Mouse (Mus musculus) midbrain, embryonic 13.5 days (tissue): ENCODE measurements around the gene Scel. TPM values are rescaled to one million over a fixed set of nuclear protein-coding genes. Genes with fewer than 3 reads are reported as not detected.

Experiments used
- ATAC-seq: fragments of 200-750 bp; cut with Nextera tagmentation; 2 replicates; pipeline ENCODE4 v1.8.0; 2017; ENCODE audit warnings: mild to moderate bottlenecking, moderate TSS enrichment, moderate library complexity
- H3K27ac ChIP-seq: fragments of 300-500 bp; sonication (generic); 2 replicates; pipeline ENCODE4 v1.5.1; 2015; ENCODE audit warnings: inconsistent platforms, mild to moderate bottlenecking, moderate library complexity
- H3K27me3 ChIP-seq: fragments of 300-500 bp; sonication (generic); 2 replicates; pipeline ENCODE4 v1.6.1; 2015; ENCODE audit warnings: mild to moderate bottlenecking, inconsistent platforms
- H3K36me3 ChIP-seq: fragments of 300-500 bp; sonication (generic); 2 replicates; pipeline ENCODE4 v1.6.1; 2015; ENCODE audit warnings: mild to moderate bottlenecking, inconsistent platforms
- H3K4me1 ChIP-seq: fragments of 300-500 bp; sonication (generic); replicated peaks from 2 replicates; pipeline ENCODE4 v1.6.1; 2015; ENCODE audit warnings: inconsistent platforms
- H3K4me2 ChIP-seq: fragments of 300-500 bp; sonication (generic); replicated peaks from 2 replicates; pipeline ENCODE4 v1.6.1; 2015; ENCODE audit warnings: moderate library complexity, mild to moderate bottlenecking, inconsistent platforms
- H3K4me3 ChIP-seq: fragments of 300-500 bp; sonication (generic); replicated peaks from 2 replicates; pipeline ENCODE4 v1.5.1; 2015; ENCODE audit warnings: mild to moderate bottlenecking, inconsistent platforms
- H3K9ac ChIP-seq: fragments of 300-500 bp; sonication (generic); replicated peaks from 2 replicates; pipeline ENCODE4 v1.6.1; 2015; ENCODE audit warnings: mild to moderate bottlenecking, inconsistent platforms
- H3K9me3 ChIP-seq: fragments of 300-500 bp; sonication (generic); 2 replicates; pipeline ENCODE4 v1.6.1; 2016; ENCODE audit warnings: mild to moderate bottlenecking, inconsistent platforms
- WGBS: fragments of 180-500 bp; shearing (Covaris S2); methylation state at CpG from one replicate; pipeline ENCODE4 v1.1.7; 2015; 5-methylcytosine and 5-hydroxymethylcytosine counted together
- polyA plus RNA-seq: library from polyadenylated mRNA; unstranded; fragments of >200 nt; fragmentation: Nextera tagmentation; extraction: Ambion mirVana; gene quantifications from 2 replicates; pipeline ENCODE4 v1.2.1, GENCODE M21; 2015

Scel gene
- polyA plus RNA-seq, 1 experiment from 2014 or later, result 0.08 TPM

DNA sequence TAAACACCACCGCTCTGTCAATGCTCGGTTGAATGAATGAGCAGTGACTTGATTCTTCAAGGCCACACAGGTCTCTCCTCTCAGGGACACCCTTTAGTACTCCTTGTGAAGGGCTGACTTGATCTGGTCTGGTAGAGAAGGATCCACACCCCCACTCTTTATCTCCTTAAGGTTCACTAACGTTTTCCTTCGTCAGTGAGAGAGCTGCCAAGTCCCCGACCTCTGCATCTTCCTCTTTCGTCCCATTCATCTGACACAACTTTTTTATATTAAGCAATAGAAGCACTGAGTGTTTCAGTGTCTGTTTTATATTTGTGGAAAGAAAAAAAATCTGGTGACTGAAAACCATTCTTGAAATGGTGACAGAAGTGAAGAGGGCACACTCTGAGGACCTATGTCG is 31.6 kb upstream of the Scel start:
- H3K27me3 ChIP-seq, result no peaks in the 10 kb centered on the region
- ATAC-seq, result no peak
- H3K4me2 ChIP-seq, result no peak overlapping the region
- H3K4me3 ChIP-seq, result no peak overlapping the region
- no peaks in the 10 kb centered on the region for H3K36me3 ChIP-seq
- no peaks in the 10 kb centered on the region for H3K4me1 ChIP-seq
- no peak overlapping the region for H3K9ac ChIP-seq
- no peaks in the 10 kb centered on the region for H3K9me3 ChIP-seq
- WGBS, result 88% methylated on average over 7 of the region's 7 CpGs
- H3K27ac ChIP-seq, result no peak overlapping the region

DNA sequence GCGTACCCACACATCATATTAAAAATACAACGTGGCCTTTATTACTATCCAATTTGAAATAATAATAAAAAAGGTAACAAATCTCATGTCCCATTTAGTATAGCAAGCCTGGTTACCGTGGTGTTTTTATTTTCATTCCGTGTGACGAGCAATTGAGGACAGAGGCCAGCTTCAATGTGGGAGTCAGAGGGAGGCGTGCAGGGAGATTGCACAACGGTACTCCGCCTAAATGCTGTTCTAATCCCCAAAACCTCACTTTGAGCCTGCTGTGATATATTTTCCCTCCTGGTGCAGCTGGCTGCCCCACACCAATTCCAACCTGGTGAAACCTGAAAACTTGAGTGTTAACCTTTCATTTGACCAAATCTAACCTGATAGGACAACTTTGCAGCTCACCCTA is 27.5 kb upstream of the Scel start:
- H3K36me3 ChIP-seq, result no peaks in the 10 kb centered on the region
- no peak overlapping the region for H3K4me2 ChIP-seq
- WGBS, result 87% methylated on average over 8 of the region's 8 CpGs
- H3K27me3 ChIP-seq, result no peaks in the 10 kb centered on the region
- ATAC-seq, result no peak
- no peak overlapping the region for H3K9ac ChIP-seq
- H3K27ac ChIP-seq, result no peak overlapping the region
- no peaks in the 10 kb centered on the region for H3K4me1 ChIP-seq
- H3K9me3 ChIP-seq, result no peaks in the 10 kb centered on the region
- no peak overlapping the region for H3K4me3 ChIP-seq

DNA sequence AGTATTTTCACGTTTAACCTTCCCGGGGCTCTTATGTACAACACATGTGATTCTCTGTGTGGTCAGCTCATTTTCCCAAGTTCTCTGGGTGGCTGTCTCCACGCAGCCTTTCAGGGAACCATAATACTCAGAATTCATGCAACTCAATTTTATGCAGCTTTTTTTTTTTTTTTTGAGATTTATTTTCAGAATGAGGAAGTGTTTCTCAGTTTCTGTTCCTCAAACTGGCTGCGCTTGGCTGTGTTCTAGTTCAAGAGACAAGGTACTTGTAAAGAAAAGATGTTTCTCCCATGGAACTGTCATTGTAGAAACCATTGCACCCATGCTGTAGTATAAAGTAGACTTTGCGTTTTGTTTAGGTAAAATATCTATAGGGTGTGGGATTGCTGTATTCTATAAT is 26.2 kb upstream of the Scel start:
- no peaks in the 10 kb centered on the region for H3K27me3 ChIP-seq
- no peak overlapping the region for H3K4me3 ChIP-seq
- H3K27ac ChIP-seq, result no peak overlapping the region
- H3K4me2 ChIP-seq, result no peak overlapping the region
- no peaks in the 10 kb centered on the region for H3K4me1 ChIP-seq
- H3K9me3 ChIP-seq, result no peaks in the 10 kb centered on the region; the same call in 1 of the 2 replicates
- H3K9ac ChIP-seq, result no peak overlapping the region
- ATAC-seq, result no peak
- no peaks in the 10 kb centered on the region for H3K36me3 ChIP-seq
- WGBS, result 98% methylated on average over 5 of the region's 5 CpGs

DNA sequence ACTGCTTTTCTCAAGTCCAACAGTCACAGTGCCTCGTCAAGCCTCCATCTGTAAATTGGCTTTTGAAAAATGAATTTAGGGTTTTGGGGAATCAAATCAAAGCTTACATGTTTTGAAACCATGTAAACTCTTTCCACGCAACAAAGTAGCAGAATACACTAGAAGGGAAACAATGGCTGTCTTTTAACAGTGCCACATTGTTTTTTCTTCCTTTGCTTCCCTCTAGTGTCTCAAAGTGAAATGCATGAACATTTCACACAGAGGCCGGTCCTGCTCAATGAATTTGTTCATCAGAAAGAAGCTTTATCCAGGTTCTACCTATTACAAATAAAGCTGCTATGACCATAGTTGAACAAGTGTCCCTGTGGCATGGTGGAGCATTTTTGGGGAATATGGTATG is 24.5 kb upstream of the Scel start:
- H3K36me3 ChIP-seq, result no peaks in the 10 kb centered on the region
- H3K27ac ChIP-seq, result no peak overlapping the region
- 72% methylated on average over 3 of the region's 3 CpGs for WGBS
- no peak overlapping the region for H3K9ac ChIP-seq
- H3K27me3 ChIP-seq, result no peaks in the 10 kb centered on the region
- peaks cover 5% of the 10 kb centered on the region; the same call in 1 of the 2 replicates for H3K9me3 ChIP-seq
- ATAC-seq, result no peak
- no peaks in the 10 kb centered on the region for H3K4me1 ChIP-seq
- no peak overlapping the region for H3K4me2 ChIP-seq
- no peak overlapping the region for H3K4me3 ChIP-seq

DNA sequence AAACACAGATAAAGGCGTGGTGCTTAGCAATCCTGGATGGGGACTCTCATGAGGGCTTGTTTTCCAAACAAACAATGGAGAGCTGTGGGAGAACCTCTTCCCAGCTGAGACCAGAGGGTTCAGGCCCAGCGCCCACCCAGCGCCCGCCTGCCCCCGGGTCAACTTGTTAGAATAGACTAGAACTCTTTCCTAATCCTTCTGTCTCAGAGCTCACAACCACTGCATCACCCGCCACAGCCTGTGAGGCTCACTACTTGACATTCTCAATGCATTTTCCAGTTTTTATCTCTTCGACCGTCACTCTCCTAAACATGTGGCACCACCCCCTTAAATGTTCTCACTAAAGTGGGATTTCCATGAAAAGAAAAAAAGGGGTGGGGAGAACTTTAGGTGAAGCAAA is 14.9 kb upstream of the Scel start:
- 45% methylated on average over 8 of the region's 8 CpGs for WGBS
- Histone ChIP-seq H3K4me2 (no peak overlapping the region), H3K9ac (no peak overlapping the region), H3K36me3 (no peaks in the 10 kb centered on the region), H3K9me3 (no peaks in the 10 kb centered on the region), H3K4me1 (peaks cover 16% of the 10 kb centered on the region), H3K4me3 (no peak overlapping the region), H3K27me3 (no peaks in the 10 kb centered on the region), H3K27ac (no peak overlapping the region)
- 0 out of 2 replicates have a peak, but pooled peaks have one; percentile 34 for ATAC-seq

DNA sequence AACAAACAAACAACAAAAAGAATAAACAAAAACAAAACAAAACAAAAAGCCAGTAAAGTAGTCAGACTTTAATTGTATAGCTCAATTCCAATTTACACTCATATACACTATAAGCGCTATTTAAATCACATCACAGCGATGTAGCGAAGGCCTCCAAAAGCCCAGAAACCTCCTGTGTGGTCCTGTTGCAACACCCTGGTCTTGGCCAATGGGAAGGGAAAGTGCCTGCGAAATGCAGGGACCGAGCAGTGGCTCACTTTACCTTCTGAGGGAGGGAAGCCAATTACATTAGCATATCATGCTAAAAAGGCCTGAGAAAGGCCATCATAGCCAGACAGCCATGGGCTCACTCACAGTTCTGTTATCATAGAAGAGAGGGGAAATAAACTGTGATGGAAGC is 14.5 kb upstream of the Scel start:
- H3K36me3 ChIP-seq, result no peaks in the 10 kb centered on the region
- 0 out of 2 replicates have a peak, but pooled peaks have one; percentile 60 for ATAC-seq
- H3K27me3 ChIP-seq, result no peaks in the 10 kb centered on the region
- H3K4me1 ChIP-seq, result peaks cover 16% of the 10 kb centered on the region
- H3K4me3 ChIP-seq, result no peak overlapping the region
- WGBS, result 71% methylated on average over 5 of the region's 5 CpGs
- no peaks in the 10 kb centered on the region for H3K9me3 ChIP-seq
- H3K9ac ChIP-seq, result no peak overlapping the region
- no peak overlapping the region for H3K27ac ChIP-seq
- H3K4me2 ChIP-seq, result no peak overlapping the region

- no peak for ATAC-seq
- Histone ChIP-seq H3K36me3 (no peaks in the 10 kb centered on the region), H3K27me3 (no peaks in the 10 kb centered on the region), H3K27ac (no peak overlapping the region), H3K4me3 (no peak overlapping the region), H3K4me2 (no peak overlapping the region), H3K4me1 (peaks cover 16% of the 10 kb centered on the region), H3K9ac (no peak overlapping the region), H3K9me3 (no peaks in the 10 kb centered on the region)
- whole genome bisulfite sequencing, result 25% methylated on average over 1 of the region's 1 CpGs
These were observed 14.1 kb upstream of the Scel start for GRCm38 (mm10) chr14:103499060-103499459.

GRCm38 (mm10) chr14:103500309-103500708 is 12.8 kb upstream of the Scel start:
- ATAC-seq, result no peak
- H3K4me2 ChIP-seq, result no peak overlapping the region

DNA sequence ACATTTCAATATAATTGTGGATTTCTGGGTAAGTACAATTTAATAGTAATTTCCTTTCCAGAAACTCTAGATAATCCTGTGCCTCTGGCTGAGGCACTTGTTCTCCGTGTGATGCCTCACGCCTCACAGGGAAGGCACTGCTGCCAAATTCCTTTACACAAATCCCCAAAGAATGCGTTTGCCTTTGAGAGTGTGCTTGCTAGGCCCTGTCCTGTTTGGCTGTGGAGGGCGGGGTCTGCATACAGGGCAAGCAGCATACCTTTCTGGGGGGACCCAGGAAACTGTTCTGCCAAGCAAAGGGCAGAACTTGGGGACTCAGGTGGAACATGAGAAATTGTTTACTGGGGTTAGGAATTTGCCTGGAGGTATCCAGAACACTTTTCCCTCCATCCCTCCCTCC is 12.2 kb upstream of the Scel start:
- Histone ChIP-seq H3K4me3 (no peak overlapping the region), H3K9ac (no peak overlapping the region), H3K4me2 (no peak overlapping the region), H3K9me3 (no peaks in the 10 kb centered on the region), H3K27me3 (no peaks in the 10 kb centered on the region), H3K36me3 (no peaks in the 10 kb centered on the region), H3K27ac (no peak overlapping the region), H3K4me1 (peaks cover 16% of the 10 kb centered on the region)
- 0 out of 2 replicates have a peak, but pooled peaks have one; percentile 34 for ATAC-seq
- WGBS, result 12% methylated on average over 4 of the region's 4 CpGs

More at GRCm38 (mm10) chr14:103500309-103500708, 12.8 kb upstream of the Scel start:
- Histone ChIP-seq H3K4me3 (no peak overlapping the region), H3K36me3 (no peaks in the 10 kb centered on the region), H3K27ac (no peak overlapping the region), H3K27me3 (no peaks in the 10 kb centered on the region), H3K4me1 (peaks cover 16% of the 10 kb centered on the region), H3K9me3 (no peaks in the 10 kb centered on the region), H3K9ac (no peak overlapping the region)
- WGBS, result 28% methylated on average over 7 of the region's 7 CpGs

GRCm38 (mm10) chr14:103504514-103504913 is 8.6 kb upstream of the Scel start:
- H3K9me3 ChIP-seq, result no peaks in the 10 kb centered on the region
- peaks cover 9% of the 10 kb centered on the region for H3K4me1 ChIP-seq
- no peaks in the 10 kb centered on the region for H3K27me3 ChIP-seq
- no peak overlapping the region for H3K9ac ChIP-seq
- ATAC-seq, result no peak
- no peak overlapping the region for H3K4me3 ChIP-seq
- H3K36me3 ChIP-seq, result no peaks in the 10 kb centered on the region
- no peak overlapping the region for H3K4me2 ChIP-seq
- H3K27ac ChIP-seq, result no peak overlapping the region
- 90% methylated on average over 7 of the region's 7 CpGs for WGBS

DNA sequence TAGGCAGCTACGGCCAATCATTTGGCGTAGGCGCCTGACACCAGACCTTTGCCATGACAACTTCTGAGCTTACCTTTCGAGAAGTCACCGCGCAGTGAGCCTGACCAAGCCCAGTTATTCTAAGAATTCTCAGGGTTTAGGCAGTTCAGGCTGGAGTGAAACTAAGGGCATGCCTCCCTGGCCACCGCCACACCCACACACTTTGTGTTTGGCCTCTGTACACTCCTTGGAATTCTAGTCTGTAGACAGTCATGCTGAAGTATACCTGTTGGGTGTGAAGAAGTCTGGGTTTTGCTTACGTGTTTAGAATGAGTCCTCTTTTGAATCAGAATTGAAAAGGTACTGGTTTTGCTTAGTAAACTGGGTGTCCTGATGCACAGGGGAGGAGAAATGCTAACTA is 3.6 kb upstream of the Scel start:
- H3K9me3 ChIP-seq, result no peaks in the 10 kb centered on the region
- no peaks in the 10 kb centered on the region for H3K27me3 ChIP-seq
- 96% methylated on average over 8 of the region's 8 CpGs for WGBS
- H3K4me3 ChIP-seq, result no peak overlapping the region
- H3K4me2 ChIP-seq, result no peak overlapping the region
- H3K36me3 ChIP-seq, result no peaks in the 10 kb centered on the region
- peaks cover 16% of the 10 kb centered on the region for H3K4me1 ChIP-seq
- no peak overlapping the region for H3K27ac ChIP-seq
- no peak overlapping the region for H3K9ac ChIP-seq
- no peak for ATAC-seq

DNA sequence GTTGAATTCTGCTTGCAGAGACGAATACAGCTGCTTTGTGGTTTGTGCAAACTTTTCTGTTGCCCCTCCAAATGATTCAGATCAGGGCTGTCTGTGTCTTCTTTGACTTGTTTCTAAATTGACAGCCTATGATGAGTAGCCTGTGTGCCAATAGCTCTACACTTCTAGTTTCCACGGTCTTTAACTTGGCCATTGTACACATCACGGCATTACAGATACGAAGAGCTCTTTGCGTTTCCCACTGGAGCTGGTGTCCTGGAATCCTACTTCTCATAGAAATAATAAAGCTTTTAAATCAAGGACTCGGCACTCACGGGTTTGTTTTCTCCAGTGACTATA is 300 bp downstream of the Scel start:
- WGBS, result 66% methylated on average over 7 of the region's 7 CpGs
- ATAC-seq, result no peak
- Histone ChIP-seq H3K4me1 (peaks cover 19% of the 10 kb centered on the region), H3K36me3 (no peaks in the 10 kb centered on the region), H3K4me3 (no peak overlapping the region), H3K9me3 (no peaks in the 10 kb centered on the region), H3K9ac (peak overlapping the region; percentile 46; the same call in 1 of the 2 replicates), H3K4me2 (peak overlapping the region; percentile 40), H3K27ac (no peak overlapping the region), H3K27me3 (no peaks in the 10 kb centered on the region)

GRCm38 (mm10) chr14:103515419-103515818 is 2.3 kb downstream of the Scel start:
- no peak overlapping the region for H3K9ac ChIP-seq
- no peaks in the 10 kb centered on the region for H3K27me3 ChIP-seq
- ATAC-seq, result no peak
- no peaks in the 10 kb centered on the region for H3K36me3 ChIP-seq
- H3K9me3 ChIP-seq, result no peaks in the 10 kb centered on the region
- no peak overlapping the region for H3K4me2 ChIP-seq
- no peak overlapping the region for H3K27ac ChIP-seq
- H3K4me3 ChIP-seq, result no peak overlapping the region
- H3K4me1 ChIP-seq, result peaks cover 19% of the 10 kb centered on the region
- WGBS, result 90% methylated on average over 8 of the region's 8 CpGs
